Mouse (Mus musculus) T-helper 2 cell (primary cell): ENCODE measurements around the gene Rxfp1.

Source experiments
- in situ Hi-C: fragments of 300-600 bp; cut with MboI, MseI; formaldehyde crosslinking; loops from one replicate; pipeline ENCODE4 v1.15.1; 2025; ENCODE audit warnings: high pct_unique_total_duplicates

Rxfp1 gene

GRCm38 (mm10) chr3:79672188-79672587 is 65.5 kb downstream of the Rxfp1 start:
- in situ Hi-C loops = no loop called here

- in situ Hi-C loops = no loop called here
Observed at GRCm38 (mm10) chr3:79670556-79670955, 67.1 kb downstream of the Rxfp1 start.

- in situ Hi-C loops = loop anchor here (5.0 kb wide), 1 partner anchor 147 kb away; no protein-coding TSS in a partner anchor
Observed at GRCm38 (mm10) chr3:79664787-79665408, 72.8 kb downstream of the Rxfp1 start.

DNA sequence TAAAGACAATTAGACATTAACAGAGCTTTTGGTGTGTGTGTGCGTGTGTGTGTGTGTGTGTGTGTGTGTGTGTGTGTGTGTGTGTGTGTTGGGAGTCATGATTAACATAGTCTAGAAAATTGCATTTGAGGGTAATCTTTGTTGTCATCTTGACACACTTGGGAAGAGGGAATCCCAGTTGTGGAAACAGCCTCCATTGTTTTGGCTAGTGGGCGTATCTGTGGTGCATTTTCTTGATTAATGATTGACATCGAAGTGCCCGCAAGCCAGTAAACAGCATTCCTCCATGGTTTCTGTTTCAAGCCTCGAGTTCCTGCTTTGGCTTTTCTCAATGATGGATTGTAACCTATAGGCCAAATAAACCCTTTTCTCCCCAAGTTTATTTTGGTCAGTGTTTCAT is 81.0 kb downstream of the Rxfp1 start:
- in situ Hi-C loops = no loop called here

DNA sequence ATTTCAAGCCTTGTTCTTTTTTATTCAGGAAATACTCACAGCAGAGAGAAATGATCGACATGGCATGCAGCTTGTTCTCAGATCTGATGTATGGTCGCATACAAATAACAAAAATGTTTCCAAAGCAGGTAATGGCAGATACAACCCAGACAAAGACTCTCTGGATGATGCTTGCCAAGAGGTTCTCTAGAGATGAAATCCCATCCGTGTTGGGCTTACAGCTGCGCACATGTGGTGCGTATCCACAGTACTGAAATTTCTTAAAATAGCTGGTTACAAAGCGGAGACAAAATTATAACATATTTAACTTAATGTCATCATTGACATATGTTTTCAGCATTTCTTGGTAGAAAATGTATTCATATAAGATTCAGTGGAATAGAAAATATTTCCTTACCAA is 85.6 kb downstream of the Rxfp1 start:
- in situ Hi-C loops = no loop called here

- in situ Hi-C loops = no loop called here
Observed at GRCm38 (mm10) chr3:79629416-79629730, 108.3 kb downstream of the Rxfp1 start, which contains the start of gene Etfdh. Etfdh (minus strand) TSS chr3:79629500.

- in situ Hi-C loops = no loop called here
Observed at GRCm38 (mm10) chr3:79628561-79629415, 108.9 kb downstream of the Rxfp1 start, which contains the start of gene 4930579G24Rik. 4930579G24Rik (plus strand) TSS chr3:79629079.

DNA sequence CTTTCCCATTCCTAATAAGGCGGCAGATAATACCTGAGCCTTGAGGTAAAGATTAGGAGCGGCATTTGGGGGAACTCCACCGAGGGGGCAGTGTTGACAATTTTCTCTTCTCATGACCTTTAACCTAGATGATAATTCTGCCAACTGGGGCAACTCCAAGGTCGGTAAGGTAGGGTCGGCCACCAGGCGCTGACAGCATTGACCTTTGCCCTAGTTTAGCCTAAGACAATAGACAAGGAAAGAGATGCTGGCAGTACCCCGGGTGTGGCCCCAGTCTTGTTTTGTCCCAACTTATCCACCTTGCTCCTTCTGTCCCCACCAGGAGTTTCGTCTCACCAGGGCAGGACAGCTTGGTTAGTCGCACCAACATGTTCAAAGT is 109.5 kb downstream of the Rxfp1 start:
- in situ Hi-C loops = no loop called here

DNA sequence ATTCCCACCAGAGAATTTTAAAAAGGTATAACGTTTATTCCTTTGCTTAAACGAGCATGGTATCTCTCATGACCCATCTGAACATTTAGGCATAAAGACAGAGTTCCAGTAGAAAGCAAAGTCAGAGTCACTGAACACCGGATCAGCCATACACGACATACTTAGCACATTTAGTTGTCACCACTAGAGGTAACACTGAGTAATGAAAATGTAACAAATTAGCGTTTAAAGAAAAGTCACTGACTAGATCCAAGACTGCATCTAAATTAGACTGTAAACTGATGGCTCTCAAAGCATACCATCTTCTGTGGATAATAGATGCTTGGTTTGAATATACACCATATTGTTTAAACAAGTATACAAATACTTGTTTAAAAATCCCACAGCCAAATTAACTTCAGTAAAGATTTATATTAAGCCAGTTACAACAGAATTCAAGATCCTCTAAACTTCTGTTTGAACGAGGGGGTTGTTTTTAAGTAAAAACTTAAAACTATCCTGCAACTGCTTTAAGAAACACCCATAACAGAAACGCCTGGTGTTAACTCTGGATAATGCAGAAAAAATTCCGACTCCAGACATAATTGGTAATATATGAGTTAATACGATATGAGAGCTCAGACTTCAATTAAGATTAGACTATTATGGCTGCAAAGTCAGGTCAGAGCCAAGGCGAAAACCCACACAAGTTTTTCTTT is 110.0 kb downstream of the Rxfp1 start:
- in situ Hi-C loops = no loop called here

DNA sequence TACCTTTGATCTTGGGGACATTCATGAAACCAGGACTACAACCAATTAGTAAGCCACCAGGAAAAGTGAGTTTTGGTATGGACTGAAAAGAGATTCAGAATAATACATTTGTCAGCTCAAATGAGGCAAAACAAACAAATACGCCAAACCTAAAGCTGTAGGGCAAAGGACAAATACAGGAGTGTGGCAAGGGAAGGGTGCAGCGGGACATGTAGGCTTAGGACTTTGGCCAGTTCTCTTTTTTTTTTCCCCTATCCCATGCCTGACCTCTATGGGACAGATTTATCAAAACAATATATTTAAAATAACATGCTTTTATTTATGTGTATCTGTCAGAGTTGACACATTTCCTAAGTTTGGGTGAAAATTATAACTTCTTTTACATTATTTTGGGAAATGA is 127.8 kb downstream of the Rxfp1 start:
- in situ Hi-C loops = no loop called here

DNA sequence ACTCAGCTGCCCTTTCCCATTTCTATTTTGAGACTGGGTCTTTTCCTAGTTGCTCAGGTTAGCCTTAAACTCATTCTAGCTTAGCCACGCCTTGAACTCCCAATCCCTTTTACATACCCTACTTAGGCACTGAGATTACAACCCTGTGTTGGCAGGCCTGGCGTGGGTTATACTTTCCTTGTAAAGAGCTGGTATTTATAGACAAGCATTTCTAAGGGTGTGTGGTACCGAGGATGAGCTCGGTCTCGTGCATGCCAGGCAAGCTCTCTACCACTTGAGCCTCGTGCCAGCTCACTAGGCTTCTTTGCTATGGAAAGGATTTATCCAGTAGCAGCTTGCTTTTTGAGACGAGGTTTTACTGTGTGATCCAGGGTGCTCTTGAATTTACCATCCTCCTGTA is 142.2 kb downstream of the Rxfp1 start:
- in situ Hi-C loops = loop anchor here (25.0 kb wide), 1 partner anchor 633 kb away; no protein-coding TSS in a partner anchor

DNA sequence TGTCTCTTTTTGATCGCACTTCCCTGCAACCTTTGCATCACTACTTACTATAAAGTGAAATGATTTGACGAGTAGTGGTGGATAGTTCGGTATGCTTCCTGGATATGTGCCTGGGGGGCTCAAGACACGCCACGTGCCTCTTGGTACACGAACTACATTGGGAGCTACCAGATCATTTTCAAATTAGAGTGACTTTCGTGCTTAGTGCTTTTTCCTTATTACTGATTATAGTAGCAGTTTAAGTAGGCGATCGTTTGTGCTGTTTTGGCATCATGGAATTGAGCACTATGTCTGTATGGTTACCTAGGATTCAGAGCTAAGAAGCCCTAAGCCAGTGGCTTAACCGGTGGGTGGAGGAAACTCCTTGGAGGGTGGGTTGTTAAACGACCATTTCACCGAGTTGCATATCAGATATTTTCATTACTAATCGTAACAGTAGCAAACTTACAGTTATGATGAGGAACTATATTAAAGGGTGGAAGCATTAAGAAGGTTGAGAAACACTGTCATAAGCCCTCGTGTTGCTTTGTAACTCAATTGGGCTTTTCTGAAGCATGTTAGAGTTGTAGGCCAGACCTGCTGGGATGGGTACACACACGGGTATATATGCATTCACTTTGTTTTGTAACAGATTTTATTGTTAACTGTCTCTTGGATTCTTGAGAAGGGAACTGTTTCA is 145.7 kb downstream of the Rxfp1 start:
- in situ Hi-C loops = loop anchor here (25.0 kb wide), 1 partner anchor 630 kb away; no protein-coding TSS in a partner anchor
